Mouse (Mus musculus) brain, embryonic 14.5 days (tissue): Measurements from ENCODE around the gene Msln.

Experiments
- CTCF ChIP-seq: fragments of 200-500 bp; IDR thresholded peaks from 2 replicates; pipeline ENCODE4 v1.5.1; 2012; ENCODE audit warnings: inconsistent platforms, mild to moderate bottlenecking, moderate library complexity, borderline replicate concordance; ENCODE audit not compliant: insufficient read depth, insufficient read length; ENCODE audit errors: extremely low read depth
- POLR2A ChIP-seq: fragments of 200-500 bp; IDR thresholded peaks from 2 replicates; pipeline ENCODE4 v1.6.1; 2012; ENCODE audit warnings: mild to moderate bottlenecking, inconsistent platforms, borderline replicate concordance; ENCODE audit not compliant: poor library complexity, insufficient read depth, insufficient read length, severe bottlenecking; ENCODE audit errors: extremely low read depth

DNA sequence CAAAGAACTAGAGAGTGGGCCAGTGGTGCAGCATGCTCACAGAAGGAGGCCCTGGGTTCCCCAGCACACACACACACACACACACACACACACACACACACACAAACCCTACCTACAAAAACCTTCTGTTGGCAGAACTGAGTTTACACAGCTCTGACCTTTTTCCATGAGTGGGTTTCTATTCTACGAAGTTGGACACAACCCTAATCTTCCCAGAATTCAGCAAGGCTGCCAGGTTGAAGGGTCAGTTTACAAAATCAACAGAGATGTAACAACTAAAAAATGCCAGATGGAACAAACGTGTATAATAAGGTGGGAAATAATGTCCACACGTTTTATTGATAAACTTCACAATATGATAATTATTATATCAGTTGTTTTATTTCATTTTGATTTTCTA is 3.5 kb upstream of the Msln start:
- TF ChIP-seq CTCF (no peak), POLR2A (no peak)
